Mouse (Mus musculus) brain, embryonic 14.5 days (tissue): ENCODE data around the gene Cdc42. TPM values are rescaled to one million over a fixed set of nuclear protein-coding genes. Genes with fewer than 3 reads are reported as not detected.
A peak's percentile ranks its signal among the peaks of the same experiment; 100 is the strongest.

Experiments used
- DNase-seq: peaks from one replicate; pipeline ENCODE4 v3.0.0-alpha.2; 2011; ENCODE audit warnings: low read depth
- CTCF ChIP-seq: fragments of 200-500 bp; IDR thresholded peaks from 2 replicates; pipeline ENCODE4 v1.5.1; 2012; ENCODE audit warnings: inconsistent platforms, mild to moderate bottlenecking, moderate library complexity, borderline replicate concordance; ENCODE audit not compliant: insufficient read depth, insufficient read length; ENCODE audit errors: extremely low read depth
- POLR2A ChIP-seq: fragments of 200-500 bp; IDR thresholded peaks from 2 replicates; pipeline ENCODE4 v1.6.1; 2012; ENCODE audit warnings: mild to moderate bottlenecking, inconsistent platforms, borderline replicate concordance; ENCODE audit not compliant: poor library complexity, insufficient read depth, insufficient read length, severe bottlenecking; ENCODE audit errors: extremely low read depth
- polyA plus RNA-seq: library from polyadenylated mRNA; depleted of rRNA; stranded (reverse); fragments of >200 nt; gene quantifications from 2 replicates; pipeline ENCODE4 v1.2.3, GENCODE M21; 2012

Cdc42 gene
- polyA plus RNA-seq, 1 experiment = 445 TPM

DNA sequence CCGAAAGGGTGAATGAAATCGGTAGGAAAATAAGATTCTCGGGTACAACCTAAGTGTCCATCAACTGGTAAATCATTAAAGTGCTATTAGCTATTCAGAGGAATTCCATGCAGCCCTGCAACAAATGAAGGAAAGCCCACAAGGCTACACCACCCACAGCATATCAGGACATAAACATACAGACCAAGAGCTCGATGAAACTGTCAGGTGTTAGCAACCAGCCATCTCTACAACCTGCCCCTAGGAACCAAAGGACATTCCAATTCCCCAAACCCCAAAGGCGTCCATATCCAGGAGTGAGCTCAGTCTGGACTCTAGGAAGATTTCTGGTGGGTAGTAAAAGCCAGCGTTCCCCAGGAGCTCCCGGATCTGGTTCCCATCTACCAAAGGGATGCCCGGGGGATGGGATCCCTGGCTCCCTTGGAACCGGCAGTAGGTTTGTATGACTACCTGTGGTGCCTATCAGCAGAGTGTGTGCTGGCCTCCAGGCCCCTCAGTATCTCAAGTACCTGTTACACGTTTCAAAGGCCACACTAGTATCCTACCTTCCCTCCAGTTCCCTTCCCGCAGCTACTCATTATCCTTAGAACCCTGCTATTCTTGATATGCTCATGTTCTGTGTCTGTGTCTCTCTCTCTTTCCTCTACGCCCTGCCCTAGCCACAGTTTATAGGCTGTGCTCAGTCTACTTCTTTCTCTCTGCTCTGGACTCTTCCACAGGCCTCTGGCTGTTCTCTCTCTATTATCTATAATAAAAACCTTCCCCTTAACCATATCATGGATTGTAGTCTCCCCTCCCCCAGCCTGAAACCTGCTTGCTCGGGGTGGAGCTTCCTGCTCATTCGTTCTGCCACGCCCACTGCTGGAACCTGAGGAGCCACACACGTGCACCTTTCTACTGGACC lies 23.4 kb upstream of the Cdc42 start:
- no peak for TF ChIP-seq POLR2A
- TF ChIP-seq CTCF = no peak
- DNase-seq = no peak

DNA sequence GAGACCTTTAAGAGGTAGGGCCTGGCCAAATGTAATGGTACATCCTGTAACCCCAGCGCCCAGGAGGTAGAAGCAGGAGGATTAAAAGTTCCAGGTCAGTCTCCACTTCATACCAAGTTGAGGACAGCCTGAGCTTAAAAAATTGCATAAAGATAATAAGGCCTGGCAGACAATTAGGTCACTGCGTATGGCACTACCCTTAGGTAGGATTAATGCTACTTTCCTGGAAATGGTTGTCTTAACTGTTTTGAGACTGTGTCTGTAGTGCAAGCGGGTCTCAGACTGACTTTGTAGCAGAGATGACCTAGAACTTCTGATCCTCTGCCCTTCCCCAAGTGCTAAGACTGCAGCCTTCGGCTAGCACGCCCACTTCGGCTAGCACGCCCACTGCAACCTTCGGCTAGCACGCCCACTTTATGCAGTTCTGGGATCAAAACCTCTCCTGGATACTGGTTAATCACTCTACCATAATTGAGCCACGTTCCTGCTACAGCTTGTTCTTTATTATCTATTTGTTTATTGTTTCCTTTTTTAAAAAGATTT lies 22.3 kb upstream of the Cdc42 start:
- TF ChIP-seq CTCF (no peak), POLR2A (no peak)
- no peak for DNase-seq

DNA sequence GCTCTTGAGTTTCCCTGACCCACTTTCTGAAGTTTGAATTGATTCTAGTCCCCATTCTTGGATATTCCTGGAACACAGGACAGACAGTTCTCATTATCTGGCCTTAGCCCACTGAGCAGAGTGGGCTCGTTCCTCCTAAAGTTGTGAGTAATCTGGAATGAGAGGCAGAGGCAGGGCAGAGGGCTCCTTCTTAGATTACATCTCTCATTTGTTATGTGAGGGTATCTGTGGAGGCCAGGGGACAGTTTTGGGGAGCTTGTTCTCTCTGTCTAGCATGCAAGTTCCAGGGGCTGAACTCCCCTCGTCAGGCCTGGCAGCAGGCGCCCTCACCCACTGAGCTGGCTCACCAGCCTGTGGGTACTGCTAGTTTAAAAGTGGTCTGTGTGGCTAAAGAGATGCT lies 21.6 kb upstream of the Cdc42 start:
- no peak for DNase-seq
- TF ChIP-seq CTCF (no peak), POLR2A (no peak)

DNA sequence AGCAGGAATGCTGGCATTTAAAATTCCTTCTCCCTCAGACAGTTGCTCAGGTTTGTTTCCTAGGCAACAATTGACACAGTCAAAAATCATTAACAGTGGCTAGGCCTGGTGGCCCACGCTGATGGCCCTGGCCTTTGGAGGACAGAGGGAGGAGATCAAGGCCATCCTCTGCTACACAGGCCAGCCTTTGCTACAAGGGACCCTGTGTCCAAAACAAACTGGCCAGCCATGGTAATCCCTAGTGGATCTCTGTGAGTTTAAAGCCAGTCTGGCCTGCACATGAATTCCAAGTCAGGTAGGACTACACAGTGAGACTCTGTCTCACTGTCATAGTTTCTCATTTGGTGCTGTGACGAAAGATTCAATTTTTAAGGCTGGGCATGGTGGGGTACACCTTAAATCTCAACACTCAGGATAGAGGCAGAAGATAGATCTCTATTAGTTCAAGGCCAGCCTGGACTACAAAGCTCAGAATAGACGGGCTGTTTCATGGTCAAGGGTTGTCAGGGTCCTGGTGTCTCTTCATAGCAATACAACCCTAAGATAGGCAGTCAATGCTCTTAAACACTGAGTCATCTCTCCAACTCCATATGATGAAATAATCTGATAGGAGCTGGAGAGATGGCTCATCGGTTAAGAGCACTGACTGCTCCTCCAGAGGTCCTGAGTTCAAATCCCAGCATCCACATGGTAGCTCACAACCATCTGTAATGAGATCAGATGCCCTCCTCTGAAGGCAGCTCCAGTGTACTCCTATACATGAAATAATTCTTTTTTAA lies 20.2 kb upstream of the Cdc42 start:
- no peak for TF ChIP-seq POLR2A
- no peak for TF ChIP-seq CTCF
- DNase-seq = no peak

DNA sequence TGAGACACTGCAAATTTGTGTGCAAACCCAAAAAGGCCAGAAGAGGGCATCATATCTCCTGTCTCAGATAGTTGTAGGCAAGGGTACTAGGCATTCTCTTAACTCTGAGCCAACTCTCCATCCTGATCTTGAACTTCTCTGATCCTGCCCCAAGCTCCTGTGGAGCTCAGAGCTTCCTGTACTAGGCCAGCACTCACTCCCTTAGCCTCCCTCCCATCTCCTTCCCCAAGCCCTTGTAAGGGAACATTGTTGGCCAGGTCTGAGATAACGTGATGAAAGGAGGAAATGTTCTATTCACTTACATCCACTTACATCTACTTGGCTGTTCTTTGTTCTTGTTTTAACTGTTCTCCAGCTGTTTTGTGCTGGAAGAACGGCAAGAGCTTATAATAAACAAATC lies 19.3 kb upstream of the Cdc42 start:
- TF ChIP-seq POLR2A = no peak
- no peak for TF ChIP-seq CTCF

DNA sequence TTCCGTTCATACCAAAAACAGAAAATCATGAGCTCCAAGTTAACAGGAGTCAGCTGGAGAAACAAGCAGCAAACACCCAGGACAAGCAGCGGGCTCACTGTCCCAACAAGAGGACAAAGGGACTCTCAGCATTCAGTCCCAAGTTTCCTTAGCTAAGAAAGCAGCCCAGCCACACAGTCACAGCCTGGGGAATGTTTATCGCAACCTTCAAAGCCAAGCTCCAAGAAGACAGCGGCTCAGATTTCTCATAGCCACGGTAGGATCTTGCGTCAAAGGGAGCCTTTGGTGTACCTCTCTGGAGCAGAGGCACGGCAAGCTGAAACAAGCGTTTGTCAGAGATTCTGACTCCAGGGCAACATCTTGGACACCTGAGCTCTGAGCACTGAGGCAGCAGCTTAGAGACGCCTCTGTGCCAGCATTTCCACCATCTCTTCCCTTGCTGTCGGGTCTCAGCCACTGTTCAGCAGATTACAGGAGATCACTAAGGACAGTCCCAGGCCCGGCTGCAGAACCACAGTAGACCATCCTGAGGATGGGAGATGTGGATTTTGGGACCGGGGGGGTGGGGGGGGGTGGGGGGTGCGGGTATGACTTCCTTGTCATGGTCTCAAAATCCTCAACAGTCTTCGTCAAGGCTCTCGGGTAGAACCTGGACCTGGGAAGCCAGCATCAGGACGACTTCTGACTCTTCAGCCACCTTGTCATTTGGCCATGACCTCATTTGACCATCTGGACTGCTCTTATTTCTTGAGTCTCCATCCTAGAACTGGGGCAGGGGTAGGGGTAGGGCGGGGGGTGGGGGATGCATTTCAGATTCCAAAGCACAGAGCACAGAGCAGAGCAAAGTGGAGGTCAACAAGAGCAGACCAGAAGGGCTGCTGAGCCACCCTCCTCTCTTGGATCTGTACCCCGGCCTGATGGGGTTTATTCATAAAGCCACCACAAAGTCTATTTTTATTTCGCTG lies 18.1 kb upstream of the Cdc42 start:
- TF ChIP-seq POLR2A (no peak), CTCF (no peak)

More for the DNA sequence above, 19.3 kb upstream of the Cdc42 start:
- no peak for DNase-seq

DNA sequence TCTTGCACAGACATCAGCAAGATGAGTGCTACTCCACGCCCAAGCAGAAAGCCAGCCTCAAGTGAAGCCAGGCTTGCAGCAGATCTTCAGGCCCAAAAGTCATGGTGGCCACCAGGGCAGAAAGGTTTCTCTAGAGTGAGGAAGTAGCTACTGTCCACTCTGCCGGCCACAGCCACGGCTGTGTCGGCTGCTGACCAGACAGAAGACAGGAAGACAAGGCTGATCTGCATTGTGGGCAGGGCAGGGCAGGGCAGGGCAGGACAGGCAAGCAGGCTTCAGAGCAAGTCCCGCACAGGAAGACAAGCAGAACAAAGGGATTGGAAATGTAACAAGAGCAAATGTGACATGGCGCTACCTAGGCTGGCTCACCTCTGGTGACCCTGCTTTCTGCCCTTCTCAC lies 16.2 kb upstream of the Cdc42 start:
- no peak for TF ChIP-seq CTCF
- no peak for TF ChIP-seq POLR2A
- DNase-seq = no peak

More for the DNA sequence above, 18.1 kb upstream of the Cdc42 start:
- DNase-seq = peak; percentile 21

DNA sequence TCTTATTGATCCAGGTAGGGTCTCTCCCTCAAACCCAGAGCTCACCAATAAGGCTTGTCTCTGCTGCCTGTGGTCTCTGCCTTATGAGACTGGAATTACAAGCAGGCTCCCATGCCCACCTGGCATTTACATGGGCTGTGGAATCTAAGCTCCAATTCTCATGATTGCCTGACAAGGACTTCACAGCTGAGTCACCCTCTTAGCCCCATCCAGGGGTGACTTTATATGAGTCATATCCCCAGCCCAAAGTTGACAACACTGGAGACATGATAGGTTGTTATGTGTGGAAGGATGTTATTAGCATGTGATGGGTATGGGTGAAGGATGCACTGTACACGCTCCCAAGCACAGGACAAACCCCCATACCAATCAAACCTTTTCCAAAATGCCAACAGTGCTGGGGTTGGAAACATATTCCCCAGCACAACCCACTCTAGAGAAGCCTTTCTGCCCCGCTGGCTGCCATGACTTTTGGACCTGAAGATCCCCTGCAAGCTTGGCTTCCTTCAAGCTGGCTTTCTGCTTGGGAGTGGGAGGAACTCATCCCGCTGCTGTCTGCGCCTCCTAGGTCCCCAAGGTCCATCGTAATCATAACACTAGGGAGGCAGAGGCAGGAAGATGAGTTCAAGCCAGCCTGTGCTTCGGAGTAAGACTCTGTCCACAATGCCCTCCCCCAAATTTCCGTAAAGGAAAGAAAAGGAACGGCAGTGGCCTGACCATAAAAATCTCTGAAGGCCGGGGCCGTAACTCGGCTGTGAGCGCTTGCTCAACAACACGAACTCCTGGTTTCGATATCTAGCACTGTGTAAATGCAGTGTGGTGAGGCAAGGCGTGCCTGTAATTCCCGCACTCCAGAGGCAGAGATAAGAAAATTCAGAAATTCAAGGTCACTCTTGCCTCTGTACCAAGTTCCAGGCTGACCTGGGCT lies 14.3 kb upstream of the Cdc42 start:
- no peak for DNase-seq
- TF ChIP-seq POLR2A = no peak
- TF ChIP-seq CTCF = no peak

DNA sequence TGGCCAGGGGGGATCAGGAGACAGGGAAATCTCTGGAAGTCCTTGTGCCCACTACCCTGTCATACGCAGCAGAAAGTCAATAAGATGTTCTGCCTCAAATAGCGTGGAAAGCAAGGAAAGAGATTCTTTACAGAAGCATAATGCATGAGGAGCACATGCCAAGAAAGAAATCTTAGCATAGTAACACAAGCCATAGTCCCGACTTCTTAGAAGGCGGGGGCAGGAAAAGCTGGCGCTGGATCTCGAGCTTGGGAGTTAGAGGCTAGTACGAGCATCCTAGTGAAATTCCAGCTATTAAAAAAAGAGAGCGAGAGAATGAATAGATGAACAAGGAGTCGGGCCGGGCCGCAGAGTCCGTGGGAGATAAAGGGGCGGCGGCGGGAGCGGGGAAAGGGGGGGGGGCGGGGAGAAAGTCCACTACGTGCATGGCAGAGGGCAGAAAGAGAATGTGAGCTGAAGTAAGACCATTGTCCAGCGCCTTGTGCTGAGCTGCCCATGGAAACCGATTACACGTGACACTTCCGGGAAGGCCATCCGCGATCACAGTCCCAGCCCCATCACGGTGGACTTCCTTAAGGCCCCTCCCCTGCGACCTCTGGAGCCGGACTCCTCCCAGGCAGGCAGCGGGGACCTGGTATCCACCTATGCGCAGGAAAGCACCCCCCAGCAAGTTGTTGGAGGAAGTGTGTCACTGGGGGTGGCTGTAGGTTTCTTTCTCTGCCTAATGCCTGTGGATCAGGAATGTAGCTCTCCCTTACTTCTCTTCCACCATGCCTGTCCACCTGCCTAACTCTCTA lies 12.6 kb upstream of the Cdc42 start:
- no peak for TF ChIP-seq CTCF
- no peak for TF ChIP-seq POLR2A

More for the DNA sequence above, 12.6 kb upstream of the Cdc42 start:
- DNase-seq = peak; percentile 60
